Mouse (Mus musculus) cortical plate, adult 2 months (tissue): ENCODE data around the gene Parg.

Source experiments
- CTCF ChIP-seq: fragments of 200-500 bp; IDR thresholded peaks from 2 replicates; pipeline ENCODE4 v1.5.1; 2011; ENCODE audit warnings: mild to moderate bottlenecking, control low read depth, low read length; ENCODE audit not compliant: insufficient read depth; ENCODE audit errors: extremely low read depth
- POLR2A ChIP-seq: fragments of 200-500 bp; IDR thresholded peaks from 2 replicates; pipeline ENCODE4 v1.6.1; 2011; ENCODE audit warnings: mild to moderate bottlenecking, low read length, control low read depth; ENCODE audit not compliant: insufficient read depth; ENCODE audit errors: extremely low read depth

- TF ChIP-seq CTCF (no peak), POLR2A (no peak)
These were observed 121.5 kb downstream of the Parg start for GRCm38 (mm10) chr14:32323221-32323620.
